Mouse (Mus musculus) kidney, postnatal 10 days (tissue): ENCODE measurements at regions not wholly inside any gene's neighbourhood (a gene's known extent, or its start where the extent isn't known, plus 50 kb on each side); places are given as distances from the start of the nearest gene placed in this dataset.
"Not testable (repeated sequence)": the region's sequence is repeated elsewhere in the genome, so short reads cannot be mapped to it uniquely, and the experiment has no call there.

Experiments
- DNase-seq: peaks from one replicate; pipeline ENCODE4 v3.0.0; 2021; ENCODE audit warnings: mixed read lengths

DNA sequence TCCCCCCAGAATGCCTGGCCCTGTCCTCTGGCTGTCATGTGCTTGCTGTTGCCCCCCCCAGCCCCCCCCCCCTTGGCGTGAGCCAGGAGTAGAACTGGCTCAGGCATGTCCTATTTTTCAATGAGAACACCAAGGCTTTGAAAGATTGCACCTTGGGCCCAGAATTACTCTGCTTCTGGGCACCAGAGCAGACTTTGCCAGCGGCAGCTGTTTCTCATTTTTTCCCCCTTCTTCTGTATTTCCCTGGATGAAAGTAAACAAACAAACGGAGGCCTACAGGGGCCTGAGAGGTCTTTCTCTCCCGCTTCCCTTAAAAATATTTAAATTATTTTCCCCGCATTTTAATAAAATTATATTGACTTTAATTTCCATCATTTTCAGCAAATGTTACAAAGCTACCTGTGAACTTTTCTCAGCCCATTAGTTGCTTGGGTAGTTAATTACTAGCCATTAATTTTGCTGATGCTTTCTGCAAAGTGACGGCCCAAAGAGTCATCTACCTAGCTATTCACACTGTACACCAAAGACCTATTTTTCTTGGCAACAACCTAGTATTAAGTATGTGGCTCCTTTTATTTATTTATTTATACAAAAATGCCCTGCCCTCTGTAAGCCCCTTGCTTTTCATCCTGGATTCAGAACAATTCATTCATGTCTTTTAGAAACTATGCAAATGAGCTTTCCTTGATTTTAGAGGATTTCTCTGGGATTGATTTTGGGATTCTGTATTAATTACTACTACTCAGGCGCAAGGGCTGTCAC lies 496.2 kb upstream of the Fam160b2 start:
- DNase-seq = no peak

- DNase-seq = peak; percentile 36
Observed at GRCm38 (mm10) chr14:71092626-71093326, 493.1 kb upstream of the Fam160b2 start.

DNA sequence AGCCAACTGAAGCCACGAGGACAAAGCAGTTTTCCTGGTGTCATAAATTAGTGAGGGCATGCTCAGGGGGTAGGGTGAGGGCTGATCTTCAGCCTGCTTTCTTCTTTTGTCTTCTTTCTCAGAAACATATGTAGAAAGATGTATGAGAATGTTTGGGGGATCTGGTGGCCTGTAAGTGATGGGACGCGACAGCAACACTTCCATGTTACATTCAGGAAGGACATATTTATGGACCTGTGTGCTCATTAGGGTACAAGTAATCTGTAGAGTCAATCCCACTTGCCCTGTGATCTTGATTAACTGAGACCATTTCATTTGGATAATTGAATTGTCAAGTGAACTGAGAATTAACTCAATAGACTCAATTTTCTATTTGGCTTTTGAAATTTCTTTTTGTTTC lies 486.1 kb upstream of the Fam160b2 start:
- no peak for DNase-seq

- no peak for DNase-seq
Observed at GRCm38 (mm10) chr14:71082327-71082726, 482.7 kb upstream of the Fam160b2 start.

- no peak for DNase-seq
Observed at GRCm38 (mm10) chr14:71075671-71076070, 476.0 kb upstream of the Fam160b2 start.

GRCm38 (mm10) chr14:71074019-71074418 lies 474.4 kb upstream of the Fam160b2 start:
- no peak for DNase-seq

DNA sequence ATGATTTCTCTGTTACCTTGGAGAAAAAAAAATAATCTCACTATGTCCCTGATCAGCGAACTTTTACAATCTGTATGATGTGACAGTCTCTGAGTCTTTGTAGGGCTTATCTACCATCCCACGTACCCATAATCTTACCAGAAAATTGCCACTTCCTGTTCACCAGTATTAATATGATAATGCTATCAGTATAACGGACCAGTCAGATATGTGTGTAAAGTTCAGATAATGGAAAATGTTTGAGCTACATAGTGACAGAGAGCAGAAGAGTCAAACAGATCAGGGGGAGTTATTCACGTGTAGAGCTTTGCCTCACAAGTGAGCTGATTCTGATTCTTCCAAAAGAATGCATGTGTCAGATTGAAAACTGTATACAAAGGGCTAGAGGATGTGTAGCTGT lies 466.0 kb upstream of the Fam160b2 start:
- no peak for DNase-seq

DNA sequence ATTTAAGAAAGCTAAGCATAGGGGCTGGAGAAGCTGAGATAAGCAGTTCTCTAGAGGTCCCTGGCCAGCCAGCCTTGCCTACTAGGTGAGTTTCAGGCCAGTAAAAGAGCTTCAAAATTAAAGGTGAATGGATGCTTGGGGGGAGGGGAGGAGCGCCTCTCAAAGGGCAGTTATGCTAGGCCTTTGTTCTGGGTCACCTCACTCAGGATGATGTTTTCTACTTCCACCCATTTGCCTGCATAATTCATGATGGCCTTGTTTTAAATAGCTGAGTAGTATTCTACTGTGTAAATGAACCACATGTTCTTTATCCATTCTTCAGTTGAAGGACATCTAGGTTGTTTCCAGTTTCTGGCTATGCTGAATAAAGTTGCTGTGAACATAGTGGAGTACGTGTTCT lies 457.0 kb upstream of the Fam160b2 start:
- no peak for DNase-seq

- no peak for DNase-seq
Observed at GRCm38 (mm10) chr14:71055480-71055879, 455.8 kb upstream of the Fam160b2 start.

- no peak for DNase-seq
Observed at GRCm38 (mm10) chr14:71053788-71054641, 454.4 kb upstream of the Fam160b2 start.

- no peak for DNase-seq
Observed at GRCm38 (mm10) chr14:71047096-71047495, 447.5 kb upstream of the Fam160b2 start.

GRCm38 (mm10) chr14:71043879-71044770 lies 444.5 kb upstream of the Fam160b2 start:
- DNase-seq = not testable (repeated sequence)

DNA sequence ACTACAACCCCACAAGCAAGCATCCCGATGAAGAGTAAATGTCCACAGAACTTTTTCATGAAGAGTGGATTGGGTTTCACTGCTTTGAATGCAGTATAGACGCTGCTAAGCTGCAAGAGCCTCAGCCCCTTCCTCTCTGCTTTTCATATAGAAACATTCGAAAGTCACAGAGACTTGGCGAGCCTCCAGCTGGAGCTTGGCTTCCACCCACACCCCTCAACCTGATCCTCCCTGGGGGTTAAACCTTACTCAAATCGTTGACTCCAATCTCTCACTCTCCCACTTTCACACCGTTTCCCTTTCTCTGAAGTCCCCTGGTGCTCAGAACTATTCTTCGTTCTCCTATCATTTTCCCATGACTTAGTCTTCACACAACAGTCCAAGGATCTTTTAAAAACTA lies 437.0 kb upstream of the Fam160b2 start:
- DNase-seq = peak; percentile 16

GRCm38 (mm10) chr14:71033586-71033985 lies 434.0 kb upstream of the Fam160b2 start:
- no peak for DNase-seq

DNA sequence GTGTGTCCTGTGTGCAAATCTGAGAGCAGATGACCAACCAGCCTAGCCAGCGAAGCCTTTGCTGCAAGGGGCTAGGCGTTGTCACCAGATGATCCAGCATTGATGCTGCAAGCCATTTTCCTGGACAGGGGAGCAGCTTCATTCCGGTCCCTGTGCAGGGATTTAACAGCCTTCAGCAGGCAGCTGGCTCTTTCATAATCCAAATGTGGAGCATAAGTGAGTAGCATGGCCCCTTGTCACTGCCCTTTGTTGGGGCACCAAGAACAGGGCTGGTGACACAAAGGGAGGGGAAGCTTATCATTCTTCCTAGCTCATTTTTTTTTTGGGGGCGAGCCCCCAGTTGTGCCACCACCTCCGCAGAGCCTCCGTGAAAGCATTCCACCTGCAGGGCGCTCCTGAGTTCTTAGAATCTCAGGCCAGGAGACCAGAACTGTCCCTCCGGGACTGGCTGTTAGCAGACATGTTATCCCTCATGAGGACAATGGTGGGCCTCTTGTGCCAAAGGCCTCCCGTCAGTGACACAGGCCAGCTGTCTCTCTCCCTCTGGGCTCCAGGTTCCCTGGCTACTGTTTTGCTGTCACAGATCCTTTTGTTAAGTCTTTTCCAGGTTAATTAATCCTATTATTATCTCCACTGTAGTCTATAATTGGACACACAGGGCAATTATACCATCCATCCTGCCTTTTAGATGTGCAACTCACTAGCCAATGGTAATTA lies 430.7 kb upstream of the Fam160b2 start:
- DNase-seq = no peak
